Mouse (Mus musculus) brain, embryonic 14.5 days (tissue): ENCODE results near the gene Kif1c.

Source experiments
- CTCF ChIP-seq: fragments of 200-500 bp; IDR thresholded peaks from 2 replicates; pipeline ENCODE4 v1.5.1; 2012; ENCODE audit warnings: inconsistent platforms, mild to moderate bottlenecking, moderate library complexity, borderline replicate concordance; ENCODE audit not compliant: insufficient read depth, insufficient read length; ENCODE audit errors: extremely low read depth
- POLR2A ChIP-seq: fragments of 200-500 bp; IDR thresholded peaks from 2 replicates; pipeline ENCODE4 v1.6.1; 2012; ENCODE audit warnings: mild to moderate bottlenecking, inconsistent platforms, borderline replicate concordance; ENCODE audit not compliant: poor library complexity, insufficient read depth, insufficient read length, severe bottlenecking; ENCODE audit errors: extremely low read depth

- TF ChIP-seq CTCF (no peak), POLR2A (no peak)
Observed at GRCm38 (mm10) chr11:70657991-70658390, 42.4 kb upstream of the Kif1c start.
